Mouse (Mus musculus) splenic B cell, adult 2 months (primary cell): Measurements from ENCODE around the gene Brsk1.

Experiments
- DNase-seq: peaks from one replicate; pipeline ENCODE4 v3.0.0-alpha.2; 2011; ENCODE audit warnings: low read depth, low spot score
- H3K27me3 ChIP-seq: 2 replicates; pipeline ENCODE4 v1.6.1; 2012; ENCODE audit warnings: mild to moderate bottlenecking, low read length, moderate library complexity, mixed read lengths; ENCODE audit not compliant: control insufficient read depth, poor library complexity, insufficient read depth, severe bottlenecking
- H3K36me3 ChIP-seq: 2 replicates; pipeline ENCODE4 v1.6.1; 2012; ENCODE audit warnings: mild to moderate bottlenecking, low read length, moderate library complexity, mixed read lengths; ENCODE audit not compliant: control insufficient read depth, poor library complexity, insufficient read depth, severe bottlenecking

Gene Brsk1

GRCm38 (mm10) chr7:4759670-4760069 is 69.3 kb downstream of the Brsk1 start:
- Histone ChIP-seq H3K27me3 (no peaks in the 10 kb centered on the region), H3K36me3 (no peaks in the 10 kb centered on the region)
- no peak for DNase-seq

DNA sequence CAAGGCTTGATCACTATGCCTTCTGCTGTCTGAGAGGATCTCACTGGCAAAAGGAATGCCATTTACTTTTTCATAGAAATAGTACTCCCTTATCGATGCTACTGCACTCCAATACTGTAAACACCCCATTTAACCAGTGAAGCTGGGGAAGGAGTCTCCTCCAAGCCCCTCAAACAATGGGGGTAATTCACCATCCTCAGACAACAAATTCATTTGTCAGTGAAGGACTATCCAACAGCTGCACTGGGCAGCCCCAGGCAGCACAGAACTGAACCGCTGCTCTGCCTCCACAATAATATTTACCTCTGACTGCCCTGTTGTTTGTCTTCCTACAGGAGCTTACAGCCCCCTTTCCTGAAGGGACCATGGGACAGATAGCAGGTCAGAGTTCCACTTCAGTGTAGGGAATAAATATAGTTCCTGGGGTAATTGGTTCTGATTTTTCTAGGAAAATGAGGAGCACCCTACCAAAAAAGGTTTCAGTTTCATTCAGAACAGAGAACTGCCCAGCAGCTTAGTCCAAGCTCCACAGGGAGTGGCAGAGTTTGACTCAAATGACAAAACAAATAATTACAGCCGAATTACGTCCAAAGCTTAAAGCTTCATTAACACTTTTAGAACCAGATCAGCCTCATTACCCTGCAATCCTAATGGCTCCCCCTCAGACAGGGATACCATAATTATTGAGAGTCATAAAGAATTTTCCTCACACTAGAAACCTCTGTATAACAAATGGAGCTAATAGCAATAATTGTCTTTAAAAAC is 74.7 kb downstream of the Brsk1 start:
- H3K36me3 ChIP-seq = no peaks in the 10 kb centered on the region
- DNase-seq = no peak
- H3K27me3 ChIP-seq = no peaks in the 10 kb centered on the region
